ENCODE assay signal across 14 mouse cellular contexts in genomic region chr14:52021568-52022212, GRCm38 (mm10). TPM values are rescaled to one million over a fixed set of nuclear protein-coding genes. Genes with fewer than 3 reads are reported as not detected.
A peak's percentile ranks its signal among the peaks of the same experiment; 100 is the strongest.
DNase-seq lines count a peak whose midpoint lies in the region; ATAC-seq and TF ChIP-seq lines count a peak whose summit lies in the region.
"Had no signal": no experiment of that assay in that cellular context is flagged by ENCODE, and none has a peak within 500 bp of the region (broad histone marks: within the 10 kb centered on the region; RNA-seq: fewer than 3 reads in every experiment).

No protein-coding gene starts in this region.

- H3K9ac ChIP-seq in heart, postnatal 0 days (replicated peaks; ENCODE audit: low read depth, low read length): no peak overlapping the region
- H3K9ac ChIP-seq in heart, adult 2 months (ENCODE audit: low read depth, low read length): no peak overlapping the region
- no peak overlapping the region for H3K9ac ChIP-seq in midbrain, embryonic 14.5 days (replicated peaks; ENCODE audit: low read length)
- no peak overlapping the region for H3K9ac ChIP-seq in midbrain, embryonic 13.5 days (replicated peaks)
- no peak overlapping the region for H3K9ac ChIP-seq in forebrain, embryonic 15.5 days (replicated peaks)
- H3K9ac ChIP-seq in stomach, embryonic 16.5 days (ENCODE audit: low read length): no peak overlapping the region

- ATAC-seq in heart, postnatal 0 days (ENCODE audit: insufficient read depth, low read depth): no peak
- no peak for ATAC-seq in midbrain, embryonic 14.5 days (ENCODE audit: low FRiP score, low TSS enrichment)
- ATAC-seq in midbrain, embryonic 13.5 days: no peak
- no peak for ATAC-seq in forebrain, embryonic 15.5 days (replicated peaks)
- no peak for ATAC-seq in stomach, embryonic 16.5 days (ENCODE audit: insufficient read depth, low FRiP score)

- no peaks in the 10 kb centered on the region for H3K79me2 ChIP-seq in heart, adult 2 months (replicated peaks; ENCODE audit: control insufficient read depth, insufficient read depth, low read length)

- 87% methylated on average over 8 of the region's 8 CpGs for WGBS in heart, postnatal 0 days
- 93% methylated on average over 8 of the region's 8 CpGs for WGBS in heart, adult 2 months
- WGBS in midbrain, embryonic 14.5 days: 88% methylated on average over 8 of the region's 8 CpGs
- 83% methylated on average over 8 of the region's 8 CpGs for WGBS in midbrain, embryonic 13.5 days
- WGBS in forebrain, embryonic 15.5 days: 90% methylated on average over 8 of the region's 8 CpGs
- whole genome bisulfite sequencing in stomach, embryonic 16.5 days: 91% methylated on average over 8 of the region's 8 CpGs

- H3K4me1 ChIP-seq in heart, postnatal 0 days (ENCODE audit: control insufficient read depth, insufficient read depth): peaks cover 23% of the 10 kb centered on the region
- peaks cover 9% of the 10 kb centered on the region for H3K4me1 ChIP-seq in heart, adult 2 months (ENCODE audit: control insufficient read depth, insufficient read depth, low read length)
- H3K4me1 ChIP-seq in midbrain, embryonic 14.5 days (ENCODE audit: control insufficient read depth, insufficient read depth, low read length): peaks cover 19% of the 10 kb centered on the region
- peaks cover 43% of the 10 kb centered on the region for H3K4me1 ChIP-seq in midbrain, embryonic 13.5 days (replicated peaks)
- H3K4me1 ChIP-seq in forebrain, embryonic 15.5 days: peaks cover 37% of the 10 kb centered on the region
- peaks cover 28% of the 10 kb centered on the region for H3K4me1 ChIP-seq in stomach, embryonic 16.5 days (ENCODE audit: control insufficient read depth, insufficient read depth, low read length)

- no peaks in the 10 kb centered on the region for H3K27me3 ChIP-seq in heart, postnatal 0 days (ENCODE audit: control insufficient read depth, insufficient read depth, low read length)
- H3K27me3 ChIP-seq in heart, adult 2 months (ENCODE audit: control insufficient read depth, insufficient read depth, low read length): no peaks in the 10 kb centered on the region
- H3K27me3 ChIP-seq in midbrain, embryonic 14.5 days (ENCODE audit: control insufficient read depth, insufficient read depth, low read length): no peaks in the 10 kb centered on the region
- no peaks in the 10 kb centered on the region for H3K27me3 ChIP-seq in midbrain, embryonic 13.5 days
- no peaks in the 10 kb centered on the region for H3K27me3 ChIP-seq in forebrain, embryonic 15.5 days
- no peaks in the 10 kb centered on the region for H3K27me3 ChIP-seq in stomach, embryonic 16.5 days (ENCODE audit: control insufficient read depth, insufficient read depth, low read length)

- TF ChIP-seq CTCF in heart, postnatal 0 days (IDR thresholded peaks at IDR 0.05; ENCODE audit: low read depth): no peak
- no peak for TF ChIP-seq CTCF in heart, adult 2 months (IDR thresholded peaks at IDR 0.05)

- no peaks in the 10 kb centered on the region for H3K36me3 ChIP-seq in heart, postnatal 0 days (replicated peaks; ENCODE audit: control insufficient read depth, insufficient read depth, low read length)
- H3K36me3 ChIP-seq in heart, adult 2 months (ENCODE audit: control insufficient read depth, insufficient read depth, low read length): no peaks in the 10 kb centered on the region
- no peaks in the 10 kb centered on the region for H3K36me3 ChIP-seq in midbrain, embryonic 14.5 days (ENCODE audit: control insufficient read depth, insufficient read depth, low read length)
- H3K36me3 ChIP-seq in midbrain, embryonic 13.5 days: no peaks in the 10 kb centered on the region
- H3K36me3 ChIP-seq in forebrain, embryonic 15.5 days: no peaks in the 10 kb centered on the region
- no peaks in the 10 kb centered on the region for H3K36me3 ChIP-seq in stomach, embryonic 16.5 days (ENCODE audit: control insufficient read depth, insufficient read depth, low read length)

- no peak overlapping the region for H3K4me2 ChIP-seq in heart, postnatal 0 days (ENCODE audit: low read depth, low read length)
- 0 out of 2 replicates have a peak overlapping the region, but pooled peaks have one; percentile 66 for H3K4me2 ChIP-seq in midbrain, embryonic 14.5 days (ENCODE audit: low read length)
- H3K4me2 ChIP-seq in midbrain, embryonic 13.5 days (replicated peaks): no peak overlapping the region
- no peak overlapping the region for H3K4me2 ChIP-seq in forebrain, embryonic 15.5 days (replicated peaks)
- no peak overlapping the region for H3K4me2 ChIP-seq in stomach, embryonic 16.5 days (ENCODE audit: low read depth, low read length)

- H3K4me3 ChIP-seq in heart, postnatal 0 days (ENCODE audit: low read depth, low read length): no peak overlapping the region
- no peak overlapping the region for H3K4me3 ChIP-seq in heart, adult 2 months
- H3K4me3 ChIP-seq in midbrain, embryonic 14.5 days (replicated peaks; ENCODE audit: low read depth, low read length): no peak overlapping the region
- no peak overlapping the region for H3K4me3 ChIP-seq in midbrain, embryonic 13.5 days (replicated peaks)
- no peak overlapping the region for H3K4me3 ChIP-seq in forebrain, embryonic 15.5 days
- no peak overlapping the region for H3K4me3 ChIP-seq in stomach, embryonic 16.5 days (replicated peaks; ENCODE audit: low read length)

- intact Hi-C loops in heart, adult 2 months (cut with DNase I): no loop called here

- TF ChIP-seq POLR2A in heart, adult 2 months (IDR thresholded peaks at IDR 0.05; ENCODE audit: insufficient read depth, low read depth, low read length): no peak

- TF ChIP-seq EP300 in heart, postnatal 0 days (IDR thresholded peaks at IDR 0.05; ENCODE audit: low read depth): no peak
- TF ChIP-seq EP300 in heart, adult 2 months (IDR thresholded peaks at IDR 0.05; ENCODE audit: insufficient read depth, low read depth, low read length): no peak

- no peaks in the 10 kb centered on the region for H3K9me3 ChIP-seq in heart, postnatal 0 days (replicated peaks; ENCODE audit: control insufficient read depth, low read length)
- H3K9me3 ChIP-seq in midbrain, embryonic 14.5 days (ENCODE audit: control insufficient read depth, low read length): no peaks in the 10 kb centered on the region
- no peaks in the 10 kb centered on the region for H3K9me3 ChIP-seq in midbrain, embryonic 13.5 days
- no peaks in the 10 kb centered on the region for H3K9me3 ChIP-seq in forebrain, embryonic 15.5 days
- no peaks in the 10 kb centered on the region for H3K9me3 ChIP-seq in stomach, embryonic 16.5 days (replicated peaks; ENCODE audit: control insufficient read depth, low read length)

- peak overlapping the region; percentile 99; the same call in 1 of the 2 replicates for H3K27ac ChIP-seq in heart, postnatal 0 days (ENCODE audit: low read depth)
- no peak overlapping the region for H3K27ac ChIP-seq in heart, adult 2 months
- H3K27ac ChIP-seq in midbrain, embryonic 14.5 days (replicated peaks; ENCODE audit: low read depth, low read length): no peak overlapping the region
- H3K27ac ChIP-seq in midbrain, embryonic 13.5 days: no peak overlapping the region
- H3K27ac ChIP-seq in forebrain, embryonic 15.5 days (replicated peaks): 0 out of 2 replicates have a peak overlapping the region, but pooled peaks have one; percentile 97
- H3K27ac ChIP-seq in stomach, embryonic 16.5 days (ENCODE audit: low read length): peak overlapping the region; percentile 100

- no peak for DNase-seq in heart, postnatal 0 days (ENCODE audit: low spot score)
- DNase-seq in heart, adult 2 months: no peak
- DNase-seq in midbrain, embryonic 14.5 days: no peak
- no peak for DNase-seq in cerebellum, adult 11-12 months
- DNase-seq in layer of hippocampus, adult 9-10 months (ENCODE audit: low spot score): no peak
- DNase-seq: adrenal gland, postnatal 36 days; spleen, adult 18-20 months; thymus, postnatal 14 days had no signal

RNA-seq across cellular contexts. Expression of gene Zfp219, which starts 1.2 kb away (rescaled TPM):
- 41.2 and 51.6 TPM in 2 replicates for total RNA-seq in heart, postnatal 0 days (2014; rRNA removed; ENCODE audit: low replicate concordance)
- 12.7 and 13.9 TPM in 2 replicates for polyA plus RNA-seq in heart, postnatal 0 days (2015; fragmentation: Nextera tagmentation; extraction: Ambion mirVana)
- 10 to 100 TPM; 26.8 to 30.0 TPM for total RNA-seq in heart, adult 2 months (2021)
- 38.6 and 42.0 TPM in 2 replicates for polyA plus RNA-seq in heart, adult 2 months (2012; rRNA removed)
- 41.6 and 46.9 TPM in 2 replicates for polyA plus RNA-seq in midbrain, embryonic 14.5 days (2014; fragmentation: Nextera tagmentation; extraction: Ambion mirVana)
- 56.0 and 63.6 TPM in 2 replicates for polyA plus RNA-seq in midbrain, embryonic 13.5 days (2015; fragmentation: Nextera tagmentation; extraction: Ambion mirVana)
- polyA plus RNA-seq in forebrain, embryonic 15.5 days (2015; fragmentation: Nextera tagmentation; extraction: Ambion mirVana): 43.3 and 48.9 TPM in 2 replicates
- 23.1 and 24.4 TPM in 2 replicates for polyA plus RNA-seq in stomach, embryonic 16.5 days (2015; fragmentation: Nextera tagmentation; extraction: Ambion mirVana)

RNA-seq across cellular contexts. Expression of gene Tmem253, which starts 6.2 kb away (rescaled TPM):
- 0.57 TPM in 1 of 2 replicates, not detected in the other for total RNA-seq in heart, postnatal 0 days (2014; rRNA removed; ENCODE audit: low replicate concordance)
- 0.18 and 1.0 TPM in 2 replicates for polyA plus RNA-seq in heart, postnatal 0 days (2015; fragmentation: Nextera tagmentation; extraction: Ambion mirVana)
- 1 to 10 TPM; 2.2 to 4.2 TPM for total RNA-seq in heart, adult 2 months (2021)
- 2.8 and 3.8 TPM in 2 replicates for polyA plus RNA-seq in heart, adult 2 months (2012; rRNA removed)
- polyA plus RNA-seq in midbrain, embryonic 14.5 days (2014; fragmentation: Nextera tagmentation; extraction: Ambion mirVana): 0.37 and 0.39 TPM in 2 replicates
- 0.82 and 0.92 TPM in 2 replicates for polyA plus RNA-seq in midbrain, embryonic 13.5 days (2015; fragmentation: Nextera tagmentation; extraction: Ambion mirVana)
- polyA plus RNA-seq in forebrain, embryonic 15.5 days (2015; fragmentation: Nextera tagmentation; extraction: Ambion mirVana): 0.28 and 0.64 TPM in 2 replicates
- 8.0 and 12.8 TPM in 2 replicates for polyA plus RNA-seq in stomach, embryonic 16.5 days (2015; fragmentation: Nextera tagmentation; extraction: Ambion mirVana)
- total RNA-seq: megakaryocyte, adult 5-6 weeks had no signal

RNA-seq across cellular contexts. Expression of gene Olfr221, which starts 20.6 kb away (rescaled TPM):
- not detected in 2 replicates for total RNA-seq in heart, postnatal 0 days (2014; rRNA removed; ENCODE audit: low replicate concordance)
- polyA plus RNA-seq in heart, postnatal 0 days (2015; fragmentation: Nextera tagmentation; extraction: Ambion mirVana): not detected in 2 replicates
- not detected for total RNA-seq in heart, adult 2 months (2021)
- polyA plus RNA-seq in heart, adult 2 months (2012; rRNA removed): not detected in 2 replicates
- not detected in 2 replicates for polyA plus RNA-seq in midbrain, embryonic 14.5 days (2014; fragmentation: Nextera tagmentation; extraction: Ambion mirVana)
- polyA plus RNA-seq in midbrain, embryonic 13.5 days (2015; fragmentation: Nextera tagmentation; extraction: Ambion mirVana): not detected in 2 replicates
- polyA plus RNA-seq in forebrain, embryonic 15.5 days (2015; fragmentation: Nextera tagmentation; extraction: Ambion mirVana): not detected in 2 replicates
- polyA plus RNA-seq in stomach, embryonic 16.5 days (2015; fragmentation: Nextera tagmentation; extraction: Ambion mirVana): not detected in 2 replicates
- total RNA-seq: adrenal gland, postnatal 36 days; left cerebral cortex, adult 18-20 months; megakaryocyte, adult 5-6 weeks had no signal
- polyA plus RNA-seq: intestine, embryonic 14.5 days had no signal

RNA-seq across cellular contexts. Expression of gene Arhgef40, which starts 37.2 kb away (rescaled TPM):
- 35.4 and 36.4 TPM in 2 replicates for total RNA-seq in heart, postnatal 0 days (2014; rRNA removed; ENCODE audit: low replicate concordance)
- polyA plus RNA-seq in heart, postnatal 0 days (2015; fragmentation: Nextera tagmentation; extraction: Ambion mirVana): 26.9 and 27.6 TPM in 2 replicates
- total RNA-seq in heart, adult 2 months (2021): 10 to 100 TPM; 27.2 to 27.8 TPM
- polyA plus RNA-seq in heart, adult 2 months (2012; rRNA removed): 42.6 and 49.0 TPM in 2 replicates
- polyA plus RNA-seq in midbrain, embryonic 14.5 days (2014; fragmentation: Nextera tagmentation; extraction: Ambion mirVana): 72.8 and 75.8 TPM in 2 replicates
- 82.2 and 86.2 TPM in 2 replicates for polyA plus RNA-seq in midbrain, embryonic 13.5 days (2015; fragmentation: Nextera tagmentation; extraction: Ambion mirVana)
- polyA plus RNA-seq in forebrain, embryonic 15.5 days (2015; fragmentation: Nextera tagmentation; extraction: Ambion mirVana): 65.7 and 69.8 TPM in 2 replicates
- 81.9 and 92.6 TPM in 2 replicates for polyA plus RNA-seq in stomach, embryonic 16.5 days (2015; fragmentation: Nextera tagmentation; extraction: Ambion mirVana)

Comparison
In these comparisons a context has a peak if more than half of its experiments do, and no peak if none do; other contexts are left out.
1. H3K27ac ChIP-seq: peak in heart, postnatal 0 days (single experiment), forebrain, embryonic 15.5 days (single experiment) and stomach, embryonic 16.5 days (single experiment); none in heart, adult 2 months (single experiment), midbrain, embryonic 14.5 days (single experiment) and midbrain, embryonic 13.5 days (single experiment).